Mouse (Mus musculus): ENCODE results near the gene Atp6v1g2.

DNA sequence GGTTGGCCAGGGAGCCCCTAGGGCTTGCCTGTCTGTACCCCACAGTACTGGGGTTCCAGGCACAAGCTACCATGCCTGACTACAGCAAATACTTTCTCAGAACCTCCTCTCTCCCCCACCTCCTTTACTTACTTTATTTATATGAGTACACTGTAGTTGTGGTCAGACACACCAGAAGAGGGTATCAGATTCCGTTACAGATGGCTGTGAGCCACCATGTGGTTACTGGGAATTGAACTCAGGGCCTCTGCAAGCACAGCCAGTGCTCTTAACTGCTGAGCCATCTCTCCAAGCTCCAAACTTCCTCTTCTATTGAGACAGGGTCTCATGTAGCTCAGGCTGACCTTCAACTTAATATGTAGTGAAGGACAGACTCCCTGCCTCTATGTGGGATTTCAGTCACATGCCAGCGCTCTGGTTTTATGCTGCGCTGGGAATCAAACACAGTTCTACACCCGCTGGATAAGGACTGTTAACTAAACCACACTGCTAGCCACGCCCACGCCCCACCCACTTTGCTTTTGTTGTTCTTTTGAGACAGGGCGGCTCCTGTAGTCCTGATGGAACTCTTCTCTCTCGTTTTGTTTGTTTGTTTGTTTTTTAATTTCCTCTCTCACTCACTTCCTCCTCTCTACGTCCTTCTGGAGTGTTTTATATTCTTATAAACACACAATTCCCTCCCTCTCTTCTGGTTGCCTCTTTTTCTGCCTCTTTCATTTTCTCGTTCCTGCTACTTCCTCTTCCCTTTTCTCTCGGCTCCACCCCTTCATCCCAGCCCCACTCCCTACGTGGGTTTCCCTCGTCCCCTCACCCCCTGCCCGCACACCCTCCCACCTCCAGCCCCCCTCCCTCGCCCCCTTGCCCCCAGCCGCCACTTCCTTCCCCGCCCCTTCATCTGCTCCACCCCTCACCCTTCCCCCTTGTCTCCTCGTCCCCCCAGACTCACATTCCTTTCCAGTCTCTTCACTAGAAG, 47.5 kb upstream of the Atp6v1g2 start:
- TF ChIP-seq CTCF (IDR thresholded peaks at IDR 0.05; ENCODE audit: control insufficient read depth, insufficient read depth, insufficient read length) = no peak
- TF ChIP-seq USF1 (IDR thresholded peaks at IDR 0.05; ENCODE audit: low read depth) = no peak
- TF ChIP-seq FOSL1 (IDR thresholded peaks at IDR 0.05; ENCODE audit: insufficient read depth, low read length, poor library complexity, severe bottlenecking) = no peak
- TF ChIP-seq MYOD1 (IDR thresholded peaks at IDR 0.05; ENCODE audit: control insufficient read depth, insufficient read length, low read depth) = no peak
